Mouse (Mus musculus): Measurements from ENCODE around the gene Ube2f. TPM values are rescaled to one million over a fixed set of nuclear protein-coding genes. Genes with fewer than 3 reads are reported as not detected.

The Ube2f gene
- polyA plus RNA-seq, 1 experiment from 2014 or later, result 67.7 TPM

DNA sequence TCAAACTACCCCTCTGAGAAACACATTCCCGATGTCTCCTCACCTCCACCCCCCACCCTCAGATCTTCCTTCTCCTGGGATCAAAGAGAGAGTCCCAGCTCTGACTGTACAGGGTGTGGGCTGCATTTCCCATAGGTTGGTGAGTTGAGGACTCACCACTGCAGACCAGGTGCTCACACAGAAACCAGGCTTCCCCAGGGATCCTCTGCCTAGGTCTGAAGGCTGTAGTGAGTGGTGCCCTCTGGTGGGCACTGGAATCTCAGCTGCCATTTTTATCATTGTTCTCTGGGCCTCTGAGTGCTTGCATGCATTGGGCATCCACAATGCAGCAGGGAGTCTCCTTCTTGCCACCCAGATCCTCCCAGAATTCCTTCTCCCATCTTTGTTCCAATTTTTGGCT, 39.0 kb upstream of the Ube2f start:
- H3K27me3 ChIP-seq (replicated peaks; ENCODE audit: control insufficient read depth, insufficient read depth, low read length), result no peaks in the 10 kb centered on the region
- peaks cover 22% of the 10 kb centered on the region for H3K4me1 ChIP-seq (replicated peaks; ENCODE audit: control insufficient read depth, insufficient read depth, low read length)
- WGBS, result 88% methylated on average over 1 of the region's 1 CpGs
- H3K27ac ChIP-seq (ENCODE audit: low read length), result no peak overlapping the region
- no peak overlapping the region for H3K4me3 ChIP-seq (replicated peaks; ENCODE audit: low read length)
- no peak for ATAC-seq
- no peaks in the 10 kb centered on the region for H3K9me3 ChIP-seq (ENCODE audit: control insufficient read depth, low read length)
- no peak overlapping the region for H3K9ac ChIP-seq (replicated peaks; ENCODE audit: low read depth, low read length)
- H3K4me2 ChIP-seq (ENCODE audit: low read length), result no peak overlapping the region
- no peaks in the 10 kb centered on the region for H3K36me3 ChIP-seq (ENCODE audit: control insufficient read depth, insufficient read depth)

DNA sequence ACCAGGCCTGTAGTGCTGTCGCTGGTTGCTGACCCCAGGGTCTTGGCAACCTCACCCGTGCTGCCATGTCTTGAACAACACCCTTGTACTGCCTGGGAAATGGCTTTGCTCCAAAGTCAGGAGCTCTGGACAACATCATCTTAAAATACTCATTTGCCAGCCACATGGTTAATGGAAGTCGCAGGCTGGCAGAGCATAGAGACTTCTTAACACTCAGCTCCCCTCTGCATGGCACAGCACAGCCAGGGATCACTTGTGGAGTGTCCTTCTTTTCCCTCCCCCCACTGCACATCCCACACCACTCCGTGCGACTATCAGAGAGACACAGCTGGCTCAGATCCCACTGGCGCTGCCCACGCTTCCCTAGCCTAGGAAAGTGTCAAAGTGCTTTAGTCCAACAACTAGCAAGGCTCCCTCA, 38.5 kb upstream of the Ube2f start:
- H3K9ac ChIP-seq (replicated peaks; ENCODE audit: low read depth, low read length), result no peak overlapping the region
- ATAC-seq, result no peak

DNA sequence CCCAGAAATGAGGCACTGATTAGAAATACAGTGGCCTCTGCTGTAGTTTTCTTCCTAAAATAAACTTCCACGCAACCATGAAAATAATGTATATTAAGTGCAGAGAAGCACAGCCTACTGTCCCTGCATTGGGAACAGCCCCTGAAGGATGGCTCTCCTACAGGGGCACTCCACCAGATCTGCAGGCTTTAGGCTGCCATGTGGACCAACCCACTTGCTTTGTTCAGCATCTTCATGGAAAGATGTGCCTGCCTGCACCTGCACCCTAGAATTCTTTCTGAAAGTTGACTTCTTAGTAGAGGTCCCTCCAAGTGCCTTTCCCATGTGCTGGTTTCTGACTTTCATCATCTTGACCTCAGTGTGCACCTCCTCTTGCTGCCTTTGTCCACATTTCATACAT, 34.8 kb upstream of the Ube2f start:
- no peak overlapping the region for H3K4me3 ChIP-seq (replicated peaks; ENCODE audit: low read length)
- H3K9ac ChIP-seq (replicated peaks; ENCODE audit: low read depth, low read length), result no peak overlapping the region
- no peak overlapping the region for H3K4me2 ChIP-seq (ENCODE audit: low read length)
- no peaks in the 10 kb centered on the region for H3K27me3 ChIP-seq (replicated peaks; ENCODE audit: control insufficient read depth, insufficient read depth, low read length)
- H3K27ac ChIP-seq (ENCODE audit: low read length), result no peak overlapping the region
- H3K36me3 ChIP-seq (ENCODE audit: control insufficient read depth, insufficient read depth), result no peaks in the 10 kb centered on the region
- H3K9me3 ChIP-seq (ENCODE audit: control insufficient read depth, low read length), result no peaks in the 10 kb centered on the region
- no peak for ATAC-seq
- 93% methylated on average over 1 of the region's 1 CpGs for WGBS
- peaks cover 2% of the 10 kb centered on the region for H3K4me1 ChIP-seq (replicated peaks; ENCODE audit: control insufficient read depth, insufficient read depth, low read length)

More for the DNA sequence above, 38.5 kb upstream of the Ube2f start:
- H3K4me1 ChIP-seq (replicated peaks; ENCODE audit: control insufficient read depth, insufficient read depth, low read length), result peaks cover 22% of the 10 kb centered on the region
- H3K4me3 ChIP-seq (replicated peaks; ENCODE audit: low read length), result no peak overlapping the region
- H3K27me3 ChIP-seq (replicated peaks; ENCODE audit: control insufficient read depth, insufficient read depth, low read length), result no peaks in the 10 kb centered on the region
- H3K4me2 ChIP-seq (ENCODE audit: low read length), result no peak overlapping the region
- H3K9me3 ChIP-seq (ENCODE audit: control insufficient read depth, low read length), result no peaks in the 10 kb centered on the region
- H3K36me3 ChIP-seq (ENCODE audit: control insufficient read depth, insufficient read depth), result no peaks in the 10 kb centered on the region
- H3K27ac ChIP-seq (ENCODE audit: low read length), result no peak overlapping the region
- WGBS, result 64% methylated on average over 7 of the region's 7 CpGs

DNA sequence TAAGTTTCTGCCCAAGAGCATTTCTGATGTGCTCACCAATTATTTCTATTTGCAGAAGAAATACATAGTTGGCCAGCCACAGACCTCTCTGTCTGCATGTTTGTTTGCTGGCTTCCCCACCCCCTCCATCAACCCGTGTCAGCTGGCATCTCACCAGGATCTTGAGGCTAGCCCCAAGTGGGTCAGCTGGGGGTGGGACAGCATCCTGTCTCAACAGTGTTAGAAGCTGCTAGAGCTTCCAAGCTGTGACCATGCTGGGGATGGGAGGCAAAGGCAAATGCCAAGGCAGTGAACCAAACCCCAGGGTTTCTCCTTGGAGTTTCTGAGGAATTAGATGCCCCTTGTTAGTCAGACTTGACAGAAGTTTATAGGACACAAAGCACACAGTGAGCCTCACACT, 34.1 kb upstream of the Ube2f start:
- 42% methylated on average over 1 of the region's 1 CpGs for WGBS
- Histone ChIP-seq H3K4me1 (replicated peaks; ENCODE audit: control insufficient read depth, insufficient read depth, low read length) (no peaks in the 10 kb centered on the region; the same call in 1 of the 2 replicates), H3K27me3 (replicated peaks; ENCODE audit: control insufficient read depth, insufficient read depth, low read length) (no peaks in the 10 kb centered on the region), H3K4me3 (replicated peaks; ENCODE audit: low read length) (no peak overlapping the region), H3K9ac (replicated peaks; ENCODE audit: low read depth, low read length) (no peak overlapping the region), H3K27ac (ENCODE audit: low read length) (no peak overlapping the region), H3K36me3 (ENCODE audit: control insufficient read depth, insufficient read depth) (no peaks in the 10 kb centered on the region), H3K4me2 (ENCODE audit: low read length) (no peak overlapping the region), H3K9me3 (ENCODE audit: control insufficient read depth, low read length) (no peaks in the 10 kb centered on the region)
- no peak for ATAC-seq

DNA sequence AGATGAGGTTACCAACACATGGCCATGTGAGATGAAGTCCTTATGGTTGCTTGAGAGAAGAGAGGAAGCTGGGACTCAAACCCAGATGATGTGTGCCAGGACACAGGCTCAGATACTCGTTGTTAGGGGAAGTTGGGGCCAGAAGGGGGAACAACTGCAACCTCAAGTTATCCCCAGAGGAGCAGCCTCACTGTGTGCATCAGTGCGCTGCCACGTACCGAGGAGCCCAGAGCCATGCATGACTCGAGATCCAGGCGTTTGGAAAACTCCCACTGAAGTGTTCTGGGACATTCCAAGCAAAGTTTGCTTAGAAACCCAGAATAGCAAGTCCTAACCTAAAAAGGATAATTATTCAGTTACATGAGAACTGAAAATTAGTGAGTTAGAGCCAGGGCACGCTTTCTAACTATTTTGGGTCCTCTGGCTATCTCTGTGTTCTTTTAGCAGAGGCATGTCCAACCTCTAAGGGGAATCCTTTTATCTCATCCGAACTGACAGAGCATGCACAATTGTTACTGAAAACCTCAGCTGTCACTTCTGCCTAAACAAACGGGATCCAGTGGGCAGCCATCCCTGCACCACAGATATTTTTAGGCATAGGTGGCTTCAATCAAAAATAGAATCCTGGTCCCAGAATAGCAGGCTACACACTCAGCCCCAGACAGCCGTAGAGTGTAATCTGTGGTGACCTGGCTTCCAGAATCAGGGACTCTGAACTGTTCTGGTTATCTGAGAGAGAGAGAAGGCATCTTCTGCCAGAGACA, 33.4 kb upstream of the Ube2f start:
- no peak overlapping the region for H3K9ac ChIP-seq (replicated peaks; ENCODE audit: low read depth, low read length)
- no peaks in the 10 kb centered on the region for H3K27me3 ChIP-seq (replicated peaks; ENCODE audit: control insufficient read depth, insufficient read depth, low read length)
- H3K4me3 ChIP-seq (replicated peaks; ENCODE audit: low read length), result no peak overlapping the region
- no peaks in the 10 kb centered on the region; the same call in 1 of the 2 replicates for H3K4me1 ChIP-seq (replicated peaks; ENCODE audit: control insufficient read depth, insufficient read depth, low read length)
- no peak overlapping the region for H3K4me2 ChIP-seq (ENCODE audit: low read length)
- no peaks in the 10 kb centered on the region for H3K9me3 ChIP-seq (ENCODE audit: control insufficient read depth, low read length)
- no peak for ATAC-seq
- no peak overlapping the region for H3K27ac ChIP-seq (ENCODE audit: low read length)
- no peaks in the 10 kb centered on the region for H3K36me3 ChIP-seq (ENCODE audit: control insufficient read depth, insufficient read depth)
- 72% methylated on average over 10 of the region's 10 CpGs for WGBS

DNA sequence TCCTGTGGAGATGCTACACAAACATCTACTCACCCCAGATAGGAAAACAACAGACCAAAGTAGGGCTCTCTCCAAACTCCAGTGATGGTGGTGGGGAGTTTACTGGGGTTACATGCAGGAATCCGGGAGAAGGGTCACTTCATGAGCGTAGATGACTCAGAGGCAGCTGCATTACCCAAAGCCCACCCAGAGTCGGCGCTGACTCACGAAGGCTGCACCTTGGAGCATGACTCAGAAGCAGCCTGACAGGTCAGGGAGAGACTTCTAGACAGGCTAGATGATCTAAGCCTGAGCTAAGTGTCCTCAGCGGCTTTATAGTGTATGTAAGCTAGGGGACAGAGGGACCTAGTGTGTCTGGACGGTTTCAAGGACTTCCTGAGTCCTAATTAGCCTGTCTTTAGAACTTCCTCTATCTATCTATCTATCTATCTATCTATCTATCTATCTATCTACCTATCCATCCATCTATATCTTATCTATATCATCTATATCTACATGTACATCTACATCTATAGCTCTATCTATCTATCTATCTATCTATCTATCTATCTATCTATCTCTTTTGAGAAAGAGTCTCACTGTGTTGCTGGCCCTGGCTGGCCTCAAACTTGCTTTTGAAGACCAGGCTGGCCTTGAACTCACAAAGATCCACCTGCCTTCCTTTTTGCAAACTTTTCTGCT, 30.3 kb upstream of the Ube2f start:
- WGBS, result 91% methylated on average over 7 of the region's 7 CpGs
- Histone ChIP-seq H3K27ac (ENCODE audit: low read length) (no peak overlapping the region), H3K27me3 (replicated peaks; ENCODE audit: control insufficient read depth, insufficient read depth, low read length) (no peaks in the 10 kb centered on the region), H3K36me3 (ENCODE audit: control insufficient read depth, insufficient read depth) (no peaks in the 10 kb centered on the region), H3K9ac (replicated peaks; ENCODE audit: low read depth, low read length) (no peak overlapping the region), H3K9me3 (ENCODE audit: control insufficient read depth, low read length) (no peaks in the 10 kb centered on the region), H3K4me3 (replicated peaks; ENCODE audit: low read length) (no peak overlapping the region), H3K4me2 (ENCODE audit: low read length) (no peak overlapping the region), H3K4me1 (replicated peaks; ENCODE audit: control insufficient read depth, insufficient read depth, low read length) (no peaks in the 10 kb centered on the region)
- ATAC-seq, result no peak

DNA sequence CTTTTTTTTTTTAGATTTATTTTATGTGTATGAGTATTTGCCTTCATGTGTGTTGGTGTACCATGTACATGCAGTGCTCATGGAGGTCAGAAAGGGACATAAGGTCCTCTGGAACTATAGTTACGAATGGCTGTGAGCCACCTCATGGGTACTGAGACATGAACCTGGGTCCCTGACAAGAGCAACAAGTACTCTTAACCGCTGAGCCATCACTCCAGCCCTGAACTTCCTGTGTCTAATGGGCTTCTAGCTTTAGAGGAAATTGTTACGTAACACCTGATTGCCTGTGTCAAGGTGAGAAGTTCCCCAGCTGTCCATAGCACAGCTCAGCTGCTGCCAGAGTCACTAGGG, 29.8 kb upstream of the Ube2f start:
- Histone ChIP-seq H3K4me2 (ENCODE audit: low read length) (no peak overlapping the region), H3K27me3 (replicated peaks; ENCODE audit: control insufficient read depth, insufficient read depth, low read length) (no peaks in the 10 kb centered on the region), H3K36me3 (ENCODE audit: control insufficient read depth, insufficient read depth) (no peaks in the 10 kb centered on the region), H3K4me3 (replicated peaks; ENCODE audit: low read length) (no peak overlapping the region), H3K4me1 (replicated peaks; ENCODE audit: control insufficient read depth, insufficient read depth, low read length) (no peaks in the 10 kb centered on the region), H3K9ac (replicated peaks; ENCODE audit: low read depth, low read length) (no peak overlapping the region), H3K9me3 (ENCODE audit: control insufficient read depth, low read length) (no peaks in the 10 kb centered on the region), H3K27ac (ENCODE audit: low read length) (no peak overlapping the region)
- 84% methylated on average over 3 of the region's 3 CpGs for WGBS
- no peak for ATAC-seq

DNA sequence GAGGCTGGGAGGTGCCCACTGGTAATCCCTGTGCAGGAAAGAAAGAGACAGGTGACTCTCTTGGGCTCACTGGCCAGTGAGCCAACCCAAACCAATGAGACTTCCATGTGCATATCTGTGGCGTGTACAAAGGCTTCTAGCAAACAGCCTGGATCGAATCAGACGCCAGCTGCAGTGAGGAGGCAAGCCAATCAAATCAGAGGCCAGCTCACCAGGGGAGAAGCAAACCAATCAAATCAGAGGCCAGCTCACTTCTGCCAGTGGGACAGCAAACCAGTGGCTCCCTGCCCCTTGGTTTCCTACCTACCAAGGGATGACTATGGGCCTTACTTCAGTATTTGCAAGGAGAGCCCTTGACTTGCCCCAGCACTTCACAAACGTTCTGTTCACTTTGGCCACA, 23.5 kb upstream of the Ube2f start:
- 71% methylated on average over 4 of the region's 4 CpGs for WGBS
- Histone ChIP-seq H3K9ac (replicated peaks; ENCODE audit: low read depth, low read length) (no peak overlapping the region), H3K4me2 (ENCODE audit: low read length) (no peak overlapping the region), H3K36me3 (ENCODE audit: control insufficient read depth, insufficient read depth) (no peaks in the 10 kb centered on the region), H3K27ac (ENCODE audit: low read length) (no peak overlapping the region), H3K4me3 (replicated peaks; ENCODE audit: low read length) (no peak overlapping the region), H3K27me3 (replicated peaks; ENCODE audit: control insufficient read depth, insufficient read depth, low read length) (no peaks in the 10 kb centered on the region), H3K9me3 (ENCODE audit: control insufficient read depth, low read length) (no peaks in the 10 kb centered on the region), H3K4me1 (replicated peaks; ENCODE audit: control insufficient read depth, insufficient read depth, low read length) (no peaks in the 10 kb centered on the region)
- no peak for ATAC-seq

DNA sequence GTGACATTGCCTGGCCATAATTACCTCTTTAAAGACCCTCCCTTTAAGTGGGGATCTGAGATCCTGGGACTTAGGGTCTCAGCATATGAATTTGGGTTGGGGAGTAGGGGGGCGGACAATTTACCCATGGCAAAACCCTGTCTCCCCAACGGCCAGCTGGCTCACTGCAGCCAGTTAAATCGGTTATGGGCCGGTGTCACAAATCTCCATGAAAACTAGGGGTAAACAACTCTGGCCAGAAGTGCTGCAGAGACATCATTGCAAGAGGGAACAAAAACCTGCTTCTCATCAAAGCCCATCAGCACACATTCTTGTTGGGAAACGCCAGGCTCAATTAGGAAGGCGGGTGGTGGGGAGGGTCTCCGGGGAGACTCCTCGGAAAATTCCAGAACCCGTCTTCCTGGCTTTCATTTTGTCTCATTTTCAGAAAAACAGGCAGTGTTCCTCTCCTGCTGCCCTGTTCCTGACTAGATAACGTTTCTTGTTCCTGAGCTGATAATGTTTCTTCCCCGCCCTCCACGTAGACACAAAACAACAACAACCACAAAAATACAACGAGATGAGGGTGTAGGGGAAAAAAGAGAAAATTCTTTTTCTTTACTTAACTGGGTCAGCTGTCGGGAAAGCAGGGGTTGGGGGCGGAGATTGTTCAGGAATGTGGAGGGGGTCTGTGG, 22.6 kb upstream of the Ube2f start:
- no peak overlapping the region for H3K4me2 ChIP-seq (ENCODE audit: low read length)
- H3K36me3 ChIP-seq (ENCODE audit: control insufficient read depth, insufficient read depth), result no peaks in the 10 kb centered on the region
- H3K4me1 ChIP-seq (replicated peaks; ENCODE audit: control insufficient read depth, insufficient read depth, low read length), result no peaks in the 10 kb centered on the region
- 64% methylated on average over 15 of the region's 15 CpGs for WGBS
- H3K27me3 ChIP-seq (replicated peaks; ENCODE audit: control insufficient read depth, insufficient read depth, low read length), result no peaks in the 10 kb centered on the region
- no peak overlapping the region for H3K9ac ChIP-seq (replicated peaks; ENCODE audit: low read depth, low read length)
- no peaks in the 10 kb centered on the region for H3K9me3 ChIP-seq (ENCODE audit: control insufficient read depth, low read length)
- H3K4me3 ChIP-seq (replicated peaks; ENCODE audit: low read length), result no peak overlapping the region
- no peak for ATAC-seq
- H3K27ac ChIP-seq (ENCODE audit: low read length), result no peak overlapping the region
